Mouse (Mus musculus) spleen, adult 2 months (tissue): ENCODE measurements around the gene Zbtb9.

Source experiments
- CTCF ChIP-seq: fragments of 200-500 bp; IDR thresholded peaks from 2 replicates; pipeline ENCODE4 v1.5.1; 2011; ENCODE audit warnings: mild to moderate bottlenecking, inconsistent platforms; ENCODE audit not compliant: insufficient read depth, insufficient read length, insufficient replicate concordance; ENCODE audit errors: extremely low read depth
- POLR2A ChIP-seq: fragments of 200-500 bp; IDR thresholded peaks from 2 replicates; pipeline ENCODE4 v1.6.1; 2011; ENCODE audit warnings: low read depth, low read length, inconsistent platforms

- TF ChIP-seq CTCF, result no peak
- TF ChIP-seq POLR2A, result no peak
Observed at GRCm38 (mm10) chr17:27041046-27041786, 68.2 kb downstream of the Zbtb9 start.
